Mouse (Mus musculus) heart, embryonic 11.5 days (tissue): ENCODE results near the gene Oas2. TPM values are rescaled to one million over a fixed set of nuclear protein-coding genes. Genes with fewer than 3 reads are reported as not detected.

Experiments
- ATAC-seq: fragments of 200-750 bp; cut with Nextera tagmentation; replicated peaks from 2 replicates; pipeline ENCODE4 v1.8.0; 2017; ENCODE audit warnings: moderate library complexity; ENCODE audit not compliant: insufficient number of reproducible peaks, low FRiP score, low TSS enrichment
- H3K27ac ChIP-seq: fragments of 300-500 bp; sonication (generic); 2 replicates; pipeline ENCODE4 v1.5.1; 2014; ENCODE audit warnings: mild to moderate bottlenecking, low read depth, low read length
- H3K27me3 ChIP-seq: fragments of 300-500 bp; sonication (generic); 2 replicates; pipeline ENCODE4 v1.6.1; 2014; ENCODE audit warnings: mild to moderate bottlenecking, low read length, mixed read lengths; ENCODE audit not compliant: control insufficient read depth, insufficient read depth
- H3K36me3 ChIP-seq: fragments of 300-500 bp; sonication (generic); 2 replicates; pipeline ENCODE4 v1.6.1; 2014; ENCODE audit warnings: mild to moderate bottlenecking, low read length, moderate library complexity, mixed read lengths; ENCODE audit not compliant: control insufficient read depth, insufficient read depth
- H3K4me1 ChIP-seq: fragments of 300-500 bp; sonication (generic); 2 replicates; pipeline ENCODE4 v1.6.1; 2014; ENCODE audit warnings: low read length; ENCODE audit not compliant: control insufficient read depth, insufficient read depth
- H3K4me2 ChIP-seq: fragments of 300-500 bp; sonication (generic); 2 replicates; pipeline ENCODE4 v1.6.1; 2014; ENCODE audit warnings: mild to moderate bottlenecking, moderate library complexity
- H3K4me3 ChIP-seq: fragments of 300-500 bp; sonication (generic); 2 replicates; pipeline ENCODE4 v1.5.1; 2014; ENCODE audit warnings: low read depth, low read length
- H3K9ac ChIP-seq: fragments of 300-500 bp; sonication (generic); 2 replicates; pipeline ENCODE4 v1.6.1; 2014; ENCODE audit warnings: mild to moderate bottlenecking, low read depth, low read length, moderate library complexity
- H3K9me3 ChIP-seq: fragments of 300-500 bp; sonication (generic); replicated peaks from 2 replicates; pipeline ENCODE4 v1.6.1; 2016; ENCODE audit warnings: low read length; ENCODE audit not compliant: control insufficient read depth
- WGBS: fragments of 180-500 bp; shearing (Covaris S2); extraction: QIAGEN DNeasy Blood & Tissue Kit; methylation state at CpG from one replicate; pipeline ENCODE4 v1.1.7; 2014; ENCODE audit not compliant: insufficient replicate concordance; 5-methylcytosine and 5-hydroxymethylcytosine counted together
- polyA plus RNA-seq: library from polyadenylated mRNA; unstranded; fragments of >200 nt; fragmentation: Nextera tagmentation; extraction: Ambion mirVana; gene quantifications from 2 replicates; pipeline ENCODE4 v1.2.1, GENCODE M21; 2014

The Oas2 gene
- polyA plus RNA-seq, 1 experiment from 2014 or later: 0.13 TPM

GRCm38 (mm10) chr5:120706976-120707375, 42.7 kb downstream of the Oas2 start:
- Histone ChIP-seq H3K4me2 (peak overlapping the region; percentile 49), H3K4me1 (peaks cover 15% of the 10 kb centered on the region), H3K4me3 (no peak overlapping the region), H3K9me3 (no peaks in the 10 kb centered on the region), H3K27me3 (peaks cover 75% of the 10 kb centered on the region), H3K27ac (no peak overlapping the region), H3K36me3 (no peaks in the 10 kb centered on the region), H3K9ac (no peak overlapping the region)
- no peak for ATAC-seq
- WGBS: 40% methylated on average over 13 of the region's 13 CpGs

GRCm38 (mm10) chr5:120706541-120706940, 43.1 kb downstream of the Oas2 start:
- H3K9ac ChIP-seq: no peak overlapping the region
- no peak overlapping the region for H3K27ac ChIP-seq
- no peak overlapping the region for H3K4me3 ChIP-seq
- no peaks in the 10 kb centered on the region for H3K36me3 ChIP-seq
- peaks cover 15% of the 10 kb centered on the region for H3K4me1 ChIP-seq
- H3K9me3 ChIP-seq: no peaks in the 10 kb centered on the region
- no peak for ATAC-seq
- H3K4me2 ChIP-seq: peak overlapping the region; percentile 49
- 7% methylated on average over 16 of the region's 16 CpGs for WGBS
- H3K27me3 ChIP-seq: peaks cover 71% of the 10 kb centered on the region

- Histone ChIP-seq H3K4me1 (no peaks in the 10 kb centered on the region), H3K27me3 (peaks cover 65% of the 10 kb centered on the region), H3K9ac (no peak overlapping the region), H3K27ac (no peak overlapping the region), H3K36me3 (no peaks in the 10 kb centered on the region), H3K4me3 (no peak overlapping the region), H3K9me3 (no peaks in the 10 kb centered on the region), H3K4me2 (no peak overlapping the region)
- no peak for ATAC-seq
- 49% methylated on average over 6 of the region's 6 CpGs for WGBS
These were observed 45.2 kb downstream of the Oas2 start for GRCm38 (mm10) chr5:120704421-120704820.

GRCm38 (mm10) chr5:120703660-120704059, 46.0 kb downstream of the Oas2 start:
- Histone ChIP-seq H3K27me3 (peaks cover 65% of the 10 kb centered on the region), H3K9me3 (no peaks in the 10 kb centered on the region), H3K36me3 (no peaks in the 10 kb centered on the region), H3K27ac (no peak overlapping the region), H3K4me3 (no peak overlapping the region), H3K9ac (no peak overlapping the region), H3K4me1 (no peaks in the 10 kb centered on the region), H3K4me2 (no peak overlapping the region)
- WGBS: 78% methylated on average over 3 of the region's 3 CpGs
- no peak for ATAC-seq

- ATAC-seq: no peak
- Histone ChIP-seq H3K27me3 (peaks cover 65% of the 10 kb centered on the region), H3K9me3 (no peaks in the 10 kb centered on the region), H3K4me2 (no peak overlapping the region), H3K9ac (no peak overlapping the region), H3K4me1 (no peaks in the 10 kb centered on the region), H3K36me3 (no peaks in the 10 kb centered on the region), H3K4me3 (no peak overlapping the region), H3K27ac (no peak overlapping the region)
- WGBS: 77% methylated on average over 2 of the region's 2 CpGs
These were observed 46.7 kb downstream of the Oas2 start for GRCm38 (mm10) chr5:120702969-120703368.

GRCm38 (mm10) chr5:120702421-120702820, 47.2 kb downstream of the Oas2 start:
- Histone ChIP-seq H3K4me2 (no peak overlapping the region), H3K27ac (no peak overlapping the region), H3K9ac (no peak overlapping the region), H3K4me1 (no peaks in the 10 kb centered on the region), H3K27me3 (peaks cover 65% of the 10 kb centered on the region), H3K36me3 (no peaks in the 10 kb centered on the region), H3K4me3 (no peak overlapping the region), H3K9me3 (no peaks in the 10 kb centered on the region)
- ATAC-seq: no peak
- 68% methylated on average over 4 of the region's 4 CpGs for WGBS

GRCm38 (mm10) chr5:120700996-120701790, 48.5 kb downstream of the Oas2 start:
- H3K9ac ChIP-seq: no peak overlapping the region
- H3K4me3 ChIP-seq: no peak overlapping the region
- H3K4me2 ChIP-seq: no peak overlapping the region
- no peaks in the 10 kb centered on the region for H3K4me1 ChIP-seq
- H3K9me3 ChIP-seq: no peaks in the 10 kb centered on the region
- no peak for ATAC-seq
- H3K27me3 ChIP-seq: peaks cover 70% of the 10 kb centered on the region
- H3K36me3 ChIP-seq: no peaks in the 10 kb centered on the region
- 58% methylated on average over 11 of the region's 11 CpGs for WGBS
- no peak overlapping the region for H3K27ac ChIP-seq

- no peak overlapping the region for H3K27ac ChIP-seq
- 53% methylated on average over 16 of the region's 16 CpGs for WGBS
- no peaks in the 10 kb centered on the region for H3K36me3 ChIP-seq
- H3K4me1 ChIP-seq: peaks cover 8% of the 10 kb centered on the region
- ATAC-seq: no peak
- no peak overlapping the region for H3K4me2 ChIP-seq
- H3K27me3 ChIP-seq: peaks cover 80% of the 10 kb centered on the region
- no peak overlapping the region for H3K9ac ChIP-seq
- no peaks in the 10 kb centered on the region for H3K9me3 ChIP-seq
- no peak overlapping the region for H3K4me3 ChIP-seq
These were observed 50.8 kb downstream of the Oas2 start for GRCm38 (mm10) chr5:120698801-120699391.

GRCm38 (mm10) chr5:120698181-120698580, 51.5 kb downstream of the Oas2 start:
- H3K9me3 ChIP-seq: no peaks in the 10 kb centered on the region
- peaks cover 8% of the 10 kb centered on the region for H3K4me1 ChIP-seq
- WGBS: 62% methylated on average over 3 of the region's 3 CpGs
- no peak overlapping the region for H3K4me3 ChIP-seq
- H3K27me3 ChIP-seq: peaks cover 81% of the 10 kb centered on the region
- no peaks in the 10 kb centered on the region for H3K36me3 ChIP-seq
- H3K27ac ChIP-seq: no peak overlapping the region
- no peak for ATAC-seq
- no peak overlapping the region for H3K9ac ChIP-seq
- no peak overlapping the region for H3K4me2 ChIP-seq
